Comparison of ENCODE assay signal across 17 mouse cellular contexts in genomic region chr13:118552029-118552428, GRCm38 (mm10).
"Had no signal": no experiment of that assay in that cellular context is flagged by ENCODE, and none has a peak within 500 bp of the region (broad histone marks: within the 10 kb centered on the region; RNA-seq: fewer than 3 reads in every experiment).

No protein-coding gene starts in this region.

- H3K9ac ChIP-seq: intestine, embryonic 15.5 days; kidney, embryonic 15.5 days; liver, embryonic 14.5 days; liver, postnatal 0 days; neural tube, embryonic 12.5 days had no signal

- H3K4me2 ChIP-seq: intestine, embryonic 15.5 days; kidney, embryonic 15.5 days; liver, embryonic 11.5 days; midbrain, embryonic 11.5 days; neural tube, embryonic 12.5 days had no signal

- H3K36me3 ChIP-seq: intestine, embryonic 15.5 days; kidney, embryonic 15.5 days; neural tube, embryonic 12.5 days had no signal

- H3K4me3 ChIP-seq: intestine, embryonic 15.5 days; kidney, embryonic 15.5 days; neural tube, embryonic 12.5 days had no signal

- DNase-seq: kidney, adult 11 months; kidney, adult 8-10 months; kidney, postnatal 10 days; kidney, postnatal 36 days; liver, postnatal 0 days; lung, postnatal 14 days; lung, postnatal 4 days; midbrain, embryonic 14.5 days; retina, postnatal 1 day; thymus, adult 18-20 months; thymus, postnatal 36 days had no signal

- H3K27me3 ChIP-seq: intestine, embryonic 15.5 days; kidney, embryonic 15.5 days; neural tube, embryonic 12.5 days had no signal

- H3K4me1 ChIP-seq: intestine, embryonic 15.5 days; kidney, embryonic 15.5 days; neural tube, embryonic 12.5 days had no signal

- H3K9me3 ChIP-seq: intestine, embryonic 15.5 days; kidney, embryonic 15.5 days; neural tube, embryonic 12.5 days had no signal

- ATAC-seq: intestine, embryonic 15.5 days; liver, postnatal 0 days had no signal

- H3K27ac ChIP-seq: intestine, embryonic 15.5 days; kidney, embryonic 15.5 days; liver, embryonic 14.5 days; neural tube, embryonic 12.5 days had no signal
